Mouse (Mus musculus): ENCODE data around the gene Alcam. TPM values are rescaled to one million over a fixed set of nuclear protein-coding genes. Genes with fewer than 3 reads are reported as not detected.

Gene Alcam
- total RNA-seq, 2 experiments from 2014 or later, result 8.7 to 9.2 TPM

DNA sequence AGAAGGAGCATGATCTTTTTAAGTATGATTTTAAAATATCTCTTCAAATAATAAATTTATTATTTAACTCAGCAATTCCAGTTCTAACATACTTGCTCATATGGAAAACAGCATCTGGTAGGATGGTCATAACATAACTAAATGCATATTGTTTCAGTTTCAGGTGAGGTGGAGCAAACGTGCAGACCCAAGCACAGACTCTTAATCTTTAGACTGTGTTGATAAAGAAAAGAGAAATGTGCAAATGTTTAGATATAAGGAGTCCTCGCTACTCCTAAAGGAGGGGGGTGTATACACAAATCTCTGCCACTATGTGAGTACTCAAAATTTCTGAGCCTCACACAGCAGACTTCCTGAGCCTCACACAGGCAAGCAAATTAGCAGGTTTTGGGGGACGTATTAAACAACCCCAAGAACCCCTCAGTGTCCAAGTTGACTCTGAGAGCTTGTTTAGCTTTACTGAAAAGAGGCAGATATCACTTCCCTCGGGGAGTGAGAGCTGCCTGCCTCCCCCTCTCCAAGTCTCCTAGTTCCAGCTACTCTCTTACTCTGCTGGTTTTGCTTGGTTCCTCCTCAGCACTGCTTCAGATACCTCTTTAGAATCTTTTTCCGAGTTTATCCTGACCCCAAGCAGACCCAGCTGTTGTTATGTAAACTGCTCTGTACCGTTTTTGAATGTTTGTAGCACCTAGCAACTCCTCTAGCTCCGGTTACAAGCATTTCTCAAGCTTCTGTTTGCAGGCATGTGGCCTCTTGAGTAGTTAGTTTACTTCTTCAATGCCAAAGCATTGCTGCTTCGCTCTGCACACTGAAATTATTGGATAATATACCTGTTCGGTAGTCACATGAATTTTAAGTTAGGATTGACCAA is 10.0 kb downstream of the Alcam start:
- no peak for DNase-seq (ENCODE audit: low spot score in 2 of 2)

DNA sequence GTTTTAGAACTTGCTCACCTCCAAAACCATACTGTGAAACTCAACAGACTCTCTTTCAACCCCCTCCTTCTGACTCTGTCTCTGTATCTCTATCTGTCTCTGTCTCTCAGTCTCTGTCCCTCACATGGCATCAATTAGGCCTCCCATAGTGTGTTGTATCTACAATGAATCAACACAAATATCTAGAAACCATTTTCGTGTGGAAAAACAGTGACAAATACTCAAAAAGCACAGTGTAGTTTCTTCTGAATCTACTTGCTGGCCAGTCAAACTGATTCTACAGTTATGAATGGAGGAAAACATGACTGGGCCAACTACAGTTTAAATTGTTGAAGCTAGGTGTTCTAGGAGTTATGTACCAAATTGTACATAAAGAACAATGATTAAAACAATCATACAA is 10.8 kb downstream of the Alcam start:
- no peak for DNase-seq (ENCODE audit: low spot score in 2 of 2)

- DNase-seq (ENCODE audit: low spot score in 2 of 2), result no peak
These were observed 14.3 kb downstream of the Alcam start for GRCm38 (mm10) chr16:52439600-52439999.

DNA sequence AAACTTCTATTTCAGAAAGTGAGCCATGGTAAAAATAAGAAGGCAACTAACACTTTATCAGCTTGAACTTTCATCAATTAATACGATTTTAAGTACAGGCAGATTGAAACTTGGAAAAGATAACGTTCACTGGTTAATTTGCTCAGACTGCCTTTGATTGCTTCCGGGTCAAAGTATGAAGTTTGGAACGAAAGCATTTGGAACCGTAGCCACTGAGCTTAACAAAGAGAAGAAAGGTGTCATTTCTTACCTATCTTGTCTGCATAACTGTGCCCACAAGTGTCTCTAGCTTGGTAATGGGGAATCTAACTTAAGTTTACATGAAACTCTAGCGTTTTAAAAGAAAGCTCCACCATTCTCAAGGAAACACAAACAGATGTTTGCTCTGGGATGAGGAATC is 14.9 kb downstream of the Alcam start:
- DNase-seq (ENCODE audit: low spot score in 2 of 2), result no peak

GRCm38 (mm10) chr16:52438216-52438904 is 15.5 kb downstream of the Alcam start:
- no peak for DNase-seq (ENCODE audit: low spot score in 2 of 2)

- DNase-seq (ENCODE audit: low spot score in 2 of 2), result no peak
These were observed 20.7 kb downstream of the Alcam start for GRCm38 (mm10) chr16:52433189-52433588.

- no peak for DNase-seq (ENCODE audit: low spot score in 2 of 2)
These were observed 21.8 kb downstream of the Alcam start for GRCm38 (mm10) chr16:52432072-52432471.

- DNase-seq (ENCODE audit: low spot score in 2 of 2), result no peak
These were observed 22.3 kb downstream of the Alcam start for GRCm38 (mm10) chr16:52431590-52431989.

DNA sequence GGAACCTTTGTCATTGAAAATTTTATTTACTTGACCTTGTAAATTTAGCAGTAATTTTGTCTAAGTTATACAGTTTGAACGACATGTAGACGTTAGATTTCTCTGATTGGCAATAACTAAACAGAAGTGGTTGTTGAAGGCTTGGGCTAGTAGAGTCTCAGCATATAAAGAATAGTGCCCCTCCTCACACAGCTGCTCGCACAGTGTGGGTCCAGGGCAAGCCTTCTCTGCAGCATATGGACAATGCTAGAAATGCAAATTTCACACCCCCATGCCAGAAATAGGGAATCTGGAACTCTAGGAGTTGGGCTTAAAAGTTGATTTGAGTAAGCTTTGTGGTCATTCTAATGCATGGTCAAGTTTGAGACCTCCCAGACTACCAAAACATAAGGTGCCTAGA is 23.8 kb downstream of the Alcam start:
- DNase-seq (ENCODE audit: low spot score in 2 of 2), result no peak

DNA sequence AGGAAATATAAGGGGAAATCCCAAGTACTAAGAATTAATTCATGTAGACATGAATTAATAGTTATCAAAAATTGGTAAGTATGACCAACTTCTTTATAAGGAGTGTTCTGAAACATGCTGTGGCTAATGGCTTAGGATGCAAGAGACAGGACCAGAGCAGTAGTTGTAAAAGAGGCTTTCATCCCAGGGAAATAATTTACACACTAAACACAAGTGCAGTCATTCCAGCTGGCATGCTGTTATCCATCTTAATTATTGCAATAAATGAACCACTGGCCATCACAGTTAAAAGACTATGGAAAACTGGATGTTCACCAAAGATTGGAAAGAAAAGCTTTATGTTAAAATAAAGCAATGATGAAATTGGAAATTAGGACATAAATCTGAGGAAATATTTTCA is 24.2 kb downstream of the Alcam start:
- DNase-seq (ENCODE audit: low spot score in 2 of 2), result no peak

DNA sequence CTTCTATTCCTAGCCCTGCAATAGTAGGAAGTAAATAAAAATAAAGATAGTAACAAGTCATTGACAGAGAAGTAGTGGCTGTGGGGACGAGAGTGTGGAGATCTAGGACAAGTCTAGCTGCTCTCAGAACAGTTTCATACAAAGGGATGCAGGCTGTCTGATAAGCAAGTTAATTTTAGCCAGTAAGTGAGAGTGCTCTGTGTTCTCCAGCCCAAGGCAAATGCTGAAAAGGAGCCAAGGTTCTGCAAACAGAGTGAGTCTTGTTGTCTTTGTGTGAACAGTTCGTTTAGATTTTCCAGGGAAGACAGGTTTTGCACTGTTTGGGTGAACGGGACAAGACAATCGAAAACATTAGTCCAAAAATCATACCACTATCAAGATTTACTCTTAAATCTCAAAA is 25.4 kb downstream of the Alcam start:
- no peak for DNase-seq (ENCODE audit: low spot score in 2 of 2)

- DNase-seq (ENCODE audit: low spot score in 2 of 2), result no peak
These were observed 35.2 kb downstream of the Alcam start for GRCm38 (mm10) chr16:52418568-52419158.

DNA sequence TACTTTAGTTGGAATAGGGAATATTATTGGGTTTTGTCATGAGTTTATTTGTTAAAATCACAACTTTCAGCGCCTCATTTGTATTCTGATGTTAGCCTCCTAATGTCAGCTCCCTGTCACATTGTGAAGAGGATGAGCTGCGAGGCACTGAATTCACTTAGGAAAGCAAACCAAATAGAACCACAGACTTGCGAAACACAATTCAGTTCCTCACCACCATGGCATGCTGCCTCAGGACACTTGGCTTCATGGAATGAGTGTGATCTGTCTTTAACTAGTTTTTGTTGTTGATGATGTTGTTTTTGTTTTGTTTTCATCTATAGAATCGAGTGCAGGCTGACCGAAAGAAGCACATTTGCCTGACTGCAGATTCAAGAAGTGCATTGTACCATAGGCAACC is 35.9 kb downstream of the Alcam start:
- no peak for DNase-seq (ENCODE audit: low spot score in 2 of 2)

DNA sequence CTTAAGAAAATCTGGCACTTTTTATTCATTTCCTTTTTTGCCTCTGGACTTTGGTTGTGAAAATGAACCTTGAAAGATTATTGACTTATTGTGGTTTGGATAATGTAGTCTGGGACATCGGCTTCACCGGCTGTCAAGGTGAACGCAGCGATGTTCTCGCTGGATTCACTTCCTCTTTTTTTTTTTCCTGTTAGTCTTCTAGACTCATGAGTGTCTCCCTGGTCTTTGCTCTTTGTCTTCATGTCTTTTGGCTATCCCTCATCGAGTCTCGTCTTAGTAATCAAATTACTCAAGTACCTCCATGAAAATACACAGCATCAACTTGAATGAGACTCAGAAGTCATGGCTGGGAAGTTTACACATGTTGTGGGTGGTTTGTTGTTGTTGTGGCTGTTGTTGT is 36.7 kb downstream of the Alcam start:
- DNase-seq (ENCODE audit: low spot score in 2 of 2), result no peak

DNA sequence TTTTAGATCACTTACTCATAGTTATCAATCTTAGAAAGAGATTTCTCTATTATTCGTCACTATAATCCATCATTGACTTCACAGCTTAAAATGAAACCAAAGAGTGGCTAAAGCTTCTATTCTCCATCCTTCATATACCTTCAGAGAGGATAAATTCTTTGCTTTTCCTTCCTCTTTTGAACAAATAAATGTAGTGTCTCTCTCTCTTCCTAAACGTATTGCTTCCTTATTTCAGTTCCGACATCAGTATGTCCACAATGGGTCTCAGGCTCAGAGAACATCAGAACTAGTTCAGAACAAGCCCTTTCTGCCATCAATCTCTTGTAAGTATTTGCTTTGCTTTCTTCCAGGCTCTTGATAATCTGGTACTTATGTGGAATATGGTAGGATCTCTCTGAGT is 40.2 kb downstream of the Alcam start:
- DNase-seq (ENCODE audit: low spot score in 2 of 2), result no peak

DNA sequence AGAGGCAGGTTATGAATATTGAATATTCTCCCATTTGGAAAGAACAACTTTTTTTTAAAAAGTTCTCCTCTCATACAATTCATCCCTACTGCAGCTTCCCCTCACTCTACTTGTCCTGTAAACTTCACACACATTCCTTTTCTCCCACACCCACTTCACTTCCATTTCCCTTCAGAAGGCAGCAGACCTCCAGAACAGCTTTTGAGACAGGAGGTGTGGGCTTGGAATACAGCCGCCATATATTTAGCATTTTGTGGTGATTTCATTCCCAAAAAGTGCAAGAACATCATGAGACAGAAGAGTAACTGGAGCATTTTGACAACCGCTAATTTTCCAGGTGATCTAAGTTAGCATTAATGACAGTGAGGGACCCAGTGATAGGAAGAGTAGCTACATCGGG is 47.8 kb downstream of the Alcam start:
- DNase-seq (ENCODE audit: low spot score in 2 of 2), result no peak

DNA sequence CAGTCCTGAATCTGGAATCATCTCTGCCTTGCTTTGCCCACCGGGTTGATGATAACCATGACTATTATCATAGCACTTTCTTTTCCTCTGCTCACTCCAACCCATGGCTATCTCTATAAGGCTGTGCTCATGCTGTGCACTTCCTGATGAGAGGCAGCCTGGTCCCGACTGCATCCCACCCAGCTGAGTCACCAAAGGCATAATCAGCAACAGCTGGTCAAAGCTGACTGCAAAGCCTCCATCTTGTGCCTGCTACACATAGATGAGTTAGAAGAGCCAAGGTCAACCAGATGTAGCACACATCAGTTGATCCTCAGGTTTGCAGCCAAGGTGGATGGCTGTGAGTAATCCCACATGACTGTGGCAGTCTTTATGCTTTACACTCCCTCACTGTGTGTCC is 48.6 kb downstream of the Alcam start:
- DNase-seq (ENCODE audit: low spot score in 2 of 2), result no peak

- DNase-seq (ENCODE audit: low spot score in 2 of 2), result no peak
These were observed 54.8 kb downstream of the Alcam start for GRCm38 (mm10) chr16:52399112-52399511.

DNA sequence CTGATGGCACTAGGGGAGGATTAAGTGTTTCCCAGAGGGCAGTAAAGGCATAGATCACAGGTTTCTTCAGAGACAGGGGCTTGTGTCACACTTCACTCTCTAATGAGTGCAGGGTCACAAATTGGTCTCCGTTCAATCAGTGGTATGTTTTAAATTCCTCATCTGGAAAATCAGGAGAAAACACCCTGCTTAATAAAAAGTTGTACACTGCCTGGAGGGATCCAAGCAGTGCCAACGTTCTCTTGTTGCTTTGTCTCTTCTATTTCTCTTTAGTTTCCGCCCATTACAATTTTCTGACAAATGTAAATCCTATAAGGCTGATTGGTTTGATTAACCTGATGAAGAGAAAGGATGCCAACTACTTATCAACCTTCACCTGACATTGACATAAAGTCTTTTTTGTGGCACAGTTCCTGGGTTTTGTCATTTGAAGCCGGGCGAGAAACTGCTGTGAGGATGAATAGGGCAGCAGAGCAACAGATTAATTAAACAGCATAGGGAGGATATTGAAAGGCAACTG is 67.0 kb downstream of the Alcam start:
- no peak for DNase-seq (ENCODE audit: low spot score in 2 of 2)

GRCm38 (mm10) chr16:52383456-52384185 is 70.3 kb downstream of the Alcam start:
- no peak for DNase-seq (ENCODE audit: low spot score in 2 of 2)
